Mouse (Mus musculus): ENCODE data around the gene Rtl10.

GRCm38 (mm10) chr16:18498558-18498990 lies at the start of gene Rtl10, which contains the start of gene Gnb1l:
- TF ChIP-seq CTCF (IDR thresholded peaks at IDR 0.05; ENCODE audit: extremely low read depth, insufficient read length, insufficient replicate concordance, low read depth, low read length) (no peak), POLR2A (IDR thresholded peaks at IDR 0.05; ENCODE audit: low read depth, low read length) (peak; percentile 84)

Data from small intestine, adult 2 months (tissue).